ENCODE assay signal across 8 mouse cellular contexts in genomic region chr5:144223503-144223862, GRCm38 (mm10). TPM values are rescaled to one million over a fixed set of nuclear protein-coding genes. Genes with fewer than 3 reads are reported as not detected.
DNase-seq lines count a peak whose midpoint lies in the region; ATAC-seq and TF ChIP-seq lines count a peak whose summit lies in the region.

Gene Tecpr1 (minus strand): TSS chr5:144223615.

- H3K9ac ChIP-seq in ES-Bruce4 (ENCODE audit: low read depth, poor library complexity, severe bottlenecking) = peak within 1 kb of the TSS; percentile 69
- peak within 1 kb of the TSS; percentile 82 for H3K9ac ChIP-seq in forebrain, embryonic 13.5 days
- H3K9ac ChIP-seq in liver, postnatal 0 days (replicated peaks) = peak within 1 kb of the TSS; percentile 73
- H3K9ac ChIP-seq in neural tube, embryonic 14.5 days (replicated peaks; ENCODE audit: low read depth, low read length) = peak within 1 kb of the TSS; percentile 56

- H3K27ac ChIP-seq in ES-Bruce4 (ENCODE audit: insufficient read depth, low read length) = no peak within 1 kb of the TSS
- peak within 1 kb of the TSS; percentile 80 for H3K27ac ChIP-seq in forebrain, embryonic 13.5 days
- H3K27ac ChIP-seq in liver, postnatal 0 days (ENCODE audit: low read depth) = peak within 1 kb of the TSS; percentile 81
- peak within 1 kb of the TSS; percentile 45 for H3K27ac ChIP-seq in neural tube, embryonic 14.5 days (ENCODE audit: low read depth, low read length)

- under 1% methylated on average over 35 of the region's 37 CpGs for WGBS in forebrain, embryonic 13.5 days
- under 1% methylated on average over 37 of the region's 37 CpGs for WGBS in large intestine, adult 2 months
- WGBS in liver, postnatal 0 days (ENCODE audit: insufficient replicate concordance) = 0% methylated on average over 37 of the region's 37 CpGs
- WGBS in neural tube, embryonic 14.5 days = under 1% methylated on average over 28 of the region's 37 CpGs

- no peak for TF ChIP-seq CTCF in ES-Bruce4 (IDR thresholded peaks at IDR 0.05; ENCODE audit: low read depth, low read length)
- peak; percentile 35; the same call in 1 of the 2 replicates for TF ChIP-seq CTCF in liver, postnatal 0 days (IDR thresholded peaks at IDR 0.05; ENCODE audit: low read depth)

- no peaks in the 10 kb centered on the region for H3K36me3 ChIP-seq in ES-Bruce4 (ENCODE audit: control insufficient read depth, insufficient read depth, low read length, poor library complexity, severe bottlenecking)
- H3K36me3 ChIP-seq in forebrain, embryonic 13.5 days (ENCODE audit: poor library complexity, severe bottlenecking) = no peaks in the 10 kb centered on the region
- H3K36me3 ChIP-seq in liver, postnatal 0 days (replicated peaks; ENCODE audit: insufficient read depth, low read length) = no peaks in the 10 kb centered on the region
- H3K36me3 ChIP-seq in neural tube, embryonic 14.5 days (ENCODE audit: control insufficient read depth, insufficient read depth, low read length) = no peaks in the 10 kb centered on the region

- H3K4me3 ChIP-seq in ES-Bruce4 (ENCODE audit: low read depth, low read length) = peak within 1 kb of the TSS; percentile 98
- H3K4me3 ChIP-seq in forebrain, embryonic 13.5 days = peak within 1 kb of the TSS; percentile 78
- H3K4me3 ChIP-seq in liver, postnatal 0 days (ENCODE audit: low read depth, low read length) = peak within 1 kb of the TSS; percentile 62
- peak within 1 kb of the TSS; percentile 44 for H3K4me3 ChIP-seq in neural tube, embryonic 14.5 days (ENCODE audit: low read depth, low read length)

- H3K4me1 ChIP-seq in ES-Bruce4 (ENCODE audit: control insufficient read depth, insufficient read depth, low read length) = peaks cover 3% of the 10 kb centered on the region
- H3K4me1 ChIP-seq in forebrain, embryonic 13.5 days = peaks cover 28% of the 10 kb centered on the region
- H3K4me1 ChIP-seq in liver, postnatal 0 days (ENCODE audit: insufficient read depth) = peaks cover 3% of the 10 kb centered on the region; the same call in 1 of the 2 replicates
- peaks cover 14% of the 10 kb centered on the region for H3K4me1 ChIP-seq in neural tube, embryonic 14.5 days (ENCODE audit: control insufficient read depth, insufficient read depth, low read length)

- ATAC-seq in cerebellum, adult (ENCODE audit: insufficient number of reproducible peaks, low FRiP score, low TSS enrichment) = peak; percentile 95
- peak; percentile 98 for ATAC-seq in forebrain, embryonic 13.5 days
- peak; percentile 97 for ATAC-seq in liver, postnatal 0 days
- peak; percentile 96 for ATAC-seq in neural tube, embryonic 14.5 days (ENCODE audit: low read depth)

- no peaks in the 10 kb centered on the region for H3K9me3 ChIP-seq in ES-Bruce4 (replicated peaks; ENCODE audit: control insufficient read depth, insufficient read depth, low read length, poor library complexity, severe bottlenecking)
- no peaks in the 10 kb centered on the region for H3K9me3 ChIP-seq in forebrain, embryonic 13.5 days (replicated peaks)
- no peaks in the 10 kb centered on the region for H3K9me3 ChIP-seq in liver, postnatal 0 days (ENCODE audit: low read length)
- no peaks in the 10 kb centered on the region for H3K9me3 ChIP-seq in neural tube, embryonic 14.5 days (ENCODE audit: control insufficient read depth, low read length)

- H3K4me2 ChIP-seq in forebrain, embryonic 13.5 days = peak within 1 kb of the TSS; percentile 78
- peak within 1 kb of the TSS; percentile 94 for H3K4me2 ChIP-seq in liver, postnatal 0 days (ENCODE audit: low read depth, low read length)
- H3K4me2 ChIP-seq in neural tube, embryonic 14.5 days (ENCODE audit: low read depth, low read length) = peak within 1 kb of the TSS; percentile 83

- no peak for TF ChIP-seq EP300 in ES-Bruce4 (IDR thresholded peaks at IDR 0.05; ENCODE audit: insufficient read depth, low read depth, low read length)
- no peak for TF ChIP-seq EP300 in liver, postnatal 0 days (IDR thresholded peaks at IDR 0.05; ENCODE audit: low read depth)

- peak; percentile 96 to 97 for DNase-seq in heart, postnatal 10 days
- peak; percentile 87 for DNase-seq in large intestine, adult 2 months (ENCODE audit: low read depth, low spot score)
- peak; percentile 92 for DNase-seq in liver, postnatal 0 days
- peak; percentile 94 for DNase-seq in testis, postnatal 10 days (ENCODE audit: low spot score)

- TF ChIP-seq POLR2A in ES-Bruce4 (IDR thresholded peaks at IDR 0.05; ENCODE audit: insufficient read depth, low read length) = peak; percentile 37

- no peaks in the 10 kb centered on the region for H3K27me3 ChIP-seq in ES-Bruce4 (ENCODE audit: control insufficient read depth, insufficient read depth, low read length, poor library complexity, severe bottlenecking)
- no peaks in the 10 kb centered on the region for H3K27me3 ChIP-seq in forebrain, embryonic 13.5 days
- no peaks in the 10 kb centered on the region for H3K27me3 ChIP-seq in liver, postnatal 0 days (ENCODE audit: insufficient read depth, low read length)
- no peaks in the 10 kb centered on the region for H3K27me3 ChIP-seq in neural tube, embryonic 14.5 days (ENCODE audit: control insufficient read depth, insufficient read depth, low read length)

- intact Hi-C loops in heart, postnatal 10 days (cut with DNase I) = loop anchor here (2.0 kb wide), 1 partner anchor 31 kb away; no protein-coding TSS in a partner anchor

RNA-seq across cellular contexts. Expression of gene Tecpr1, which starts in this region (rescaled TPM):
- 10.7 and 11.6 TPM in 2 replicates for polyA plus RNA-seq in ES-Bruce4 (2011; ENCODE audit: insufficient read depth, insufficient read length, low read depth, missing spikeins)
- 37.9 and 39.7 TPM in 2 replicates for polyA plus RNA-seq in forebrain, embryonic 13.5 days (2015; fragmentation: Nextera tagmentation; extraction: Ambion mirVana)
- total RNA-seq in heart, postnatal 10 days (2021) = 10 to 100 TPM; 31.2 to 32.4 TPM
- polyA plus RNA-seq in large intestine, adult 2 months (2012; rRNA removed) = 20.1 and 27.6 TPM in 2 replicates
- 2.1 and 2.5 TPM in 2 replicates for polyA plus RNA-seq in liver, postnatal 0 days (2015; fragmentation: Nextera tagmentation; extraction: Ambion mirVana)
- 35.7 and 38.1 TPM in 2 replicates for polyA plus RNA-seq in neural tube, embryonic 14.5 days (2014; fragmentation: Nextera tagmentation; extraction: Ambion mirVana)

Comparison
In these comparisons a context has a peak if more than half of its experiments do, and no peak if none do; other contexts are left out.
1. H3K4me3 ChIP-seq: peak in every context shown above with its lines; median percentile 98 in ES-Bruce4; 78 in forebrain, embryonic 13.5 days; 62 in liver, postnatal 0 days; 44 in neural tube, embryonic 14.5 days.